Mouse (Mus musculus) right cerebral cortex, postnatal 10 days (tissue): ENCODE measurements around the gene Tra2b.
"Not testable (repeated sequence)": the region's sequence is repeated elsewhere in the genome, so short reads cannot be mapped to it uniquely, and the experiment has no call there.

Experiments
- DNase-seq, 2 experiments: peaks; one replicate each; pipeline ENCODE4 v3.0.0; 2021; ENCODE audit warnings: low spot score in 2 of 2

The Tra2b gene

DNA sequence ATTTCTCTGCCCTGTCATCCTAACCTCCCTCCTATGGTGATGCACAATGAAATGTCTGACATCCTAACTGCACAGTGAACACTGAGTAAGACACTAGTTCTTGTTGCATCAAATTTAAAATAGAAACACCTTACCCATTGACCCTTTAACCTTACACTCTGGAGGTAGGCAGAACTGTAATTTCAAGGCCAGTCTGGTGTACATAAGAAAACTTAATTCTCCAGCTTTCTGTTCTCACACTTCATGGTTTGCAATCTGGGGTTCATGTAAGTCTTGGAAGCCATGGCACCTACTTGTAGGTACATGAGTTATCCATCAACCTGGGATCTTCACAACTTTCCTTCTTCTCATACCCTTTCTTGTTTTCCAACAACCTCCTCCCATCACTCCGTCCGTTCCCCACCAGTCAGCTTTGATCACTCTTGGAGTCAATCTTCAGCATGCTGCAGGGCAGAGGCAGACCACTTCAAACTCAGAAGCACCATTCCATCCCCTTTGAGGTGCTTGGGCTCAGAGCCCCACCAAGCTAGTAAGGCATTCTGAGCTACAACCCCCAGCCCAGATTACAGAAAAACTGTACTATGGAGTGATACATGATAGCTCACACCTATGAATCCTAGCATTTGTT lies 23.5 kb downstream of the Tra2b start:
- DNase-seq, result no peak

DNA sequence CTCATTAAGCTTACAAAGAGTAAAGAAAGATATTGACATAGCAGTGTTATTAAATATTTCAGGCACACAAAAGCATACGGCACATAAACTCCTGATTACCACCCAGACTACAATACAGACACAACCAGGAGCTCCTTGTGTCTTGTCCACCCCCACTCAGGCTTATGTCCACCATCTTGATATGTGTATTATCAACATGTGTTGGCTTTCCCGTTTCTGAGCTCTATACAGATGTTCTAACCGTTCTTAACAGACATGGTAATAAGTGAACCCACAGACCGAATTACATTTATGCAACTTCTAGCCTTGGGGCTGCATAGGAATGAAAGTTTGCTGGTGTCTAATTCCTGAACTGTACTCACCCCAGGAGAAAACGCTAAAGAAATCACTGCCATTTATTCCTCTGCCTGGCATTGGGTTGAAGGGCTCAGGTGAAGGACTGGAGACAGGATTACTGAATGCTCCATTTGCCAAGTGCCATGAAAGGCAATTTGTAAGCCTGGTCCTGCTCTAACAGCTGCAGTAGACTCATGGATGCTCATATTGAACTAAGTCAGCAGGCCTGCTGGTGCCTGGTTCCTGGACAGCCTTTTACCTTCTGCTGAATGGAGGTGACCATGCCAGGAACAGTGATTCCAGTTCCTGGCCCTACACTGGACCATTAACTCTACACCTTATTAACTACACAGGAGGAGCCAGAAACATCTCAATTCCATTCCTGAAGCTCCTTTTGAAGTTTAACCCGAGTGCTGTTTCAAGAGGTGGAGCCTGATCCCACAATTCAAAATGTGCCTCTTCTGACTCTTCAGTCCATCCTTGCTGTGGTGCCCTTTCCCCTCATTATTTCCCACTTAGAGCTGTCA lies 24.2 kb downstream of the Tra2b start:
- no peak for DNase-seq

DNA sequence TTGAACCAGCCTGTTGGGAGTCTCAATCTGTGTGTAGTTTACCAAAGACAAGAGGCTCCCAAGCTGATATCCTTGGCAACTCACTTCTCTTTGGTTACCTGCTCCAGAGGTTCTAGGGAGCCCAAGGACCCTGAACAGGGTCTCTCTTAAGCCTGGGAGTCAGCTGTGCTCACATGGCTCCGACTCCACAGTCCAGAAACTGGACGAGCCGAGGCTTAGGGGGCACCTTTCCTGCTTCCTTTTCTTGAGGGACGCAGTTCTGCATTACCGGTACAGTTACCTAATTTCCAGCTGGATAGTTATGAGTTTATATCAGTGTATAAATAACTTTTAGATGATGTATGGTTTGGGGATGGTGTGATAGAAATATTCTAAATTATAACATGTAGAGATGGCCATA lies 24.9 kb downstream of the Tra2b start:
- DNase-seq, result no peak

DNA sequence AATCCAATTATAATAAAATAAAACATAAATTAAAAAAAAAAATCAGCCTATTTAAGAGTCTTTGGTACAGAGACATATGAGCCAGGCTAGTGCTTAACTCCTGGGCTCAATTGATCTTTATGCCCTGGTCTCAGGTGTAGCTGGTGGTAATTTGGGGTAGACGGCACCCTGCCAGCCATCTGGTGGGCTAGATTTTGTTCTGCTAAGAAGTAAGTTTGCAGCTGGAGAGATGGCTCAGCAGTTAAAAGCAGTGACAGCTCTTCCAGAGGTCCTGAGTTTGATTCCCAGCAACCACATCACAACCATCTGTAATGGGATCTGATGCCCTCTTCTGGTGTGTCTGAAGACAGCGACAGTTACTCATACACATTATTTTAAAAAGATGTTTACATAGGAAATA lies 25.8 kb downstream of the Tra2b start:
- no peak for DNase-seq

DNA sequence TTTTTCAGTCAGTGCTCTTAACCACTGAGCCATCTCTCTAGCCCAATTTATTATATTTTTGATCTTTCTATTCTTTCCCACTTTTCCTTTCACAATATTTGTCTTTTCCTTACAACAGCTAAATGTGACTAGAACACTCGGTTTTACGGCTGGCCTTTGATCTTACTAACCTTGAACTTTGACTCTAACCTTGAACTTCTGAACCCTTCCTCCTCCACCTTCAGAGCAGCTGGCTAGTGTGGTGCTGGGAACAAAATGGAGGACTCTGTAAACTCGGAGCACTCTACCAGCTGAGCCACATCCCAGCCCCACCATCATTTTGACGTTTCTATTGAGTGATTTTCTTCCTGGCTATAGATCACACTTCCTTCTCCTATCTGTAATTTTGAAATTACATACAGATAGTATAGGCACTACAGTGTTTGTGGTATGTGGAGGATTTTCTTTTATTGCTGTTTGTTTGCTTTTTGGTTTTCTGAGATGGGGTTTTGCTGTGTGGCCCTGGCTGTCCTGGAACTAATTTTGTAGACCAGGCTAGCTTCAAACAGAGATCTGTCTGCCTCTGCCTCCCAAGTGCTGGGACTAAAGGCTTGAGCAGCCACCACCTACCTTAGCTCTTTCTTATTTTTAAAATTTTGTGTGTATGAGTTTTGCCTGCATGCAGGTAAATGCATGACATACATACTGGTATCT lies 26.7 kb downstream of the Tra2b start:
- DNase-seq, result no peak

DNA sequence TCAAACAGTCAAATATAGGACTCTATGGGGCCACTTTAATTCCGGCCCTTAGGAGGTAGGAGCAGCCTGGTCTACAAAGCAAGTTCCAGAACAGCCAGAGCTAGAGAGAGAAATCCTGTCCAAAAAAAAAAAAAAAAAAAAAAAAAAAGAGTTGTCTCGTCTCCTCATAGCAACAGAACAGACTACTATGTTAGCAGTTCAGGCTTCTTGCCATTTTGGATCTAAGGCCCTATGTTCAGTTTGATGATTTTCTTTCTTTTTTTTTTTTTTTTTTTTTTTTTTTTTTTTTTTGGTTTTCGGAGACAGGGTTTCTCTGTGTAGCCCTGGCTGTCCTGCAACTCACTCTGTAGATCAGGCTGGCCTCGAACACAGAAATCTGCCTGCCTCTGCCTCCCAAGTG lies 27.4 kb downstream of the Tra2b start:
- not testable (repeated sequence) for DNase-seq

DNA sequence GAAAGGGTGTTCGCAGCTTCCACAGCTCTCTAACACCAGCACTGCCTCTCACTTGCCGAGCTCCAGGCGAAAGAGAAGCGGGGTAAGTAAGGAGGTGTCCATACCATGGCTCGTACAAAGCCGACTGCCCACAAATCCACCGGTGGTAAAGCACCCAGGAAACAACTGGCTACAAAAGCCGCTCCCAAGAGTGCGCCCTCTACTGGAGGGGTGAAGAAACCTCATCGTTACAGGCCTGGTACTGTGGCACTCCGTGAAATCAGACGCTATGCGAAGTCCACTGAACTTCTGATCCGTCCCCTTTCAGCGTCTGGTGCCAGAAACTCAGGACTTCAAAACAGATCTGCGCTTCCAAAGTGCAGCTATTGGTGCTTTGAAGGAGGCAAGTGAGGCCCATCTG lies 29.0 kb downstream of the Tra2b start:
- DNase-seq, result no peak

GRCm38 (mm10) chr16:22234535-22234934 lies 31.3 kb downstream of the Tra2b start:
- DNase-seq, result no peak

DNA sequence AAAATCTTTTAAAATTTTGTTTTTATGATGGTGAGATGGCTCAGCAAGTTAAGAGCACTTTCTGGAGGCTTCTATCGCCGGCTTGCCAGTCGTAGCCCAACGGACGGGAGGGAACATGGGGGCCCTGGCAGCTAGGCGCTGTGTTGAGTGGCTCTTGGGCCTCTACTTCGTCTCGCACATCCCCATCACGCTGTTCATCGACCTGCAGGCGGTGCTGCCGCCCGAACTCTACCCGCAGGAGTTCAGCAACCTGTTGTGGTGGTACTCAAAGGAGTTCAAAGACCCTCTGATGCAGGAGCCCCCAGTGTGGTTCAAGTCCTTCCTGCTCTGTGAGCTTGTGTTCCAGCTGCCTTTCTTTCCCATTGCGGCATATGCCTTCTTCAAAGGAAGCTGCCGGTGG lies 35.5 kb downstream of the Tra2b start:
- not testable (repeated sequence) for DNase-seq

DNA sequence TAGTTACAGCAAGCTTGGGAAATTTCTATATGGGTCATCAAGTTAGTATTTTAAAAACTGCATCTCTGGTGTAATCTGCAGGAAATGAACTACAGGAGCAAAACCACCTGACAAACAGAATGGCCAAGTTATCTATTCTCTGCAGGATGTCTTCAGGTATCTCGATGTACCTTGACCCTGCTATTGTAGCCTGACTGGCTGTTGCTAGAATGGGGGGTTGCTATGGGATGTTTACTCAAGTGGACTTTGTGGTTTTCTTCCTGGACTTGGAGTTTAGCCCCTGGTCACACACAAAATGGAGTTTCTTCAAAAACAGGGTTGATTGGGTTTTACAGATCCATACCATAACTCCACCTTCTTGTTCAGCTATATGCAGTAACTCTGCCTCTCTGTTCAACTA lies 62.3 kb downstream of the Tra2b start:
- DNase-seq, result no peak

- DNase-seq, result no peak
Measured at GRCm38 (mm10) chr16:22201858-22202257, 63.9 kb downstream of the Tra2b start.

GRCm38 (mm10) chr16:22200476-22200875 lies 65.3 kb downstream of the Tra2b start:
- DNase-seq, result no peak
